Mouse (Mus musculus): ENCODE measurements around the gene Gm21943. TPM values are rescaled to one million over a fixed set of nuclear protein-coding genes. Genes with fewer than 3 reads are reported as not detected.
"Not testable (repeated sequence)": the region's sequence is repeated elsewhere in the genome, so short reads cannot be mapped to it uniquely, and the experiment has no call there.

Gene Gm21943
- not detected for total RNA-seq (2022)

DNA sequence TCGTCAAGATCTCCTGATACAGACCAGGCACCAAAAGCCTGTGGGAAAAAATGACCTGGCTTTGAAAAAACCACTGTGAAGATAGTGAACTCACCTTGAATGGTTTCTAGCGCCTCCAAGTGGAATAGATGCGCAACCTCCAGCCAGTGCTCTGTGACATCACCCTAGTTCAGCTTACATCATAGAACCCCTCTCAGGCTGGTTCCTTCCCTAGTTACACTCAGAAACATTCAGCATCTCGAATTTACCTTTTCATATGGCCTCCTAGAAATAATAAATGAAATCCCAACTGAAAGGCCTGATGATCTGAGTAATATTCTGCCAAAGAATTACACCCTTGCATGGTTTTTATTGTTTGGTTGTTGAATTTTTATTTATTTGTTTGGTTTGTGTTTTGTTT, at the start of gene Gm21943:
Gene Gm21943, minus strand, starts transcription at position 101 of the 400 bp plus-strand sequence.
- not testable (repeated sequence) for DNase-seq (ENCODE audit: low spot score in 2 of 2)

Other genes with a start within 250 kb of the Gm21943 start
- gene Gm28961, start 172.0 kb upstream of the Gm21943 start, total RNA-seq (2022): not detected

Measured in left cerebral cortex, adult 8-10 months (tissue).